Mouse (Mus musculus) left cerebral cortex, postnatal 4 days (tissue): ENCODE data around the gene Gm17087. TPM values are rescaled to one million over a fixed set of nuclear protein-coding genes. Genes with fewer than 3 reads are reported as not detected.

Experiments used
- DNase-seq: peaks from one replicate; pipeline ENCODE4 v3.0.0-alpha.2; 2022
- intact Hi-C: fragments of 180-260 bp; cut with DNase I; formaldehyde crosslinking; loops from one replicate; pipeline ENCODE4 v1.15.1; 2025
- total RNA-seq, 2 experiments: library from RNA; stranded (reverse); gene quantifications; 2 replicates each; pipeline ENCODE4 v1.2.3; 2021

Gm17087 gene
- total RNA-seq, 2 experiments from 2014 or later: not detected

DNA sequence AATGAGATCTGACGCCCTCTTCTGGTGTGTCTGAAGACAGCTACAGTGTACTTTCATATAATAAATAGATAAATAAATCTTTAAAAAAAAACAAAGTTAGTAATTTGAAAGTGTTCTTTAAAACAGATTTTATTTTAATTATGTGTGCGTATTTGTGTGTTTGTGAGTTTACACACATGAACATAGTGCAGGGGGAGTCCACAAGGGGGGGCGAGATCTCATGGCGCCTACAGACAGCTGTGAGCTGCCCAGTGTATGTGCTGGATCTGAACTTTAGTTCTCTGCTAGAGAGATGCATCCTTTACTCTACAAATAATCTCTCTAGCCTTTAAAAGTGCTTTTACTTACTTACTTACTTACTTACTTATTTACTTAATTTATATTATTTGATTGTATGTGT lies 18.0 kb downstream of the Gm17087 start:
- DNase-seq: no peak
- intact Hi-C loops: no loop called here

DNA sequence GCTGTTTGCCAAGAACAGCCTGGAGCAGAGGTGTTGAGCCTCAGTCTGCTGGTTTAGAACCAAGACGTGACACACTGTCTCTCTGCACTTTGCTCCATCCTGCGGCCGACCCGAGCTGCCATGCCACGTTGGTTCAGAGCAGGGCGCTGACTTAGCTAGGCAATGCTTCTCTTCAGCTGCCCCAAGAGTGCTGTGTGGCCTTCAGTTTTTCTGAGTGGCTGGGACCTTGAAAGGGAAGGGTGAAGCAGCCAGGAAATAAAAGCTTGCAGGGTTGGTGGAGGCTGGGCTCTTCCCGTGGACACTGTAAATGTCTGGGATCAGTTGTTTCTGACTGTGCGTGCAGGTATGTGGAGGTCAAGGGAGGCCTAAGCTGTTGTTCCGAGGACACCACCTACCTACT lies 20.4 kb downstream of the Gm17087 start:
- intact Hi-C loops: no loop called here
- DNase-seq: no peak

DNA sequence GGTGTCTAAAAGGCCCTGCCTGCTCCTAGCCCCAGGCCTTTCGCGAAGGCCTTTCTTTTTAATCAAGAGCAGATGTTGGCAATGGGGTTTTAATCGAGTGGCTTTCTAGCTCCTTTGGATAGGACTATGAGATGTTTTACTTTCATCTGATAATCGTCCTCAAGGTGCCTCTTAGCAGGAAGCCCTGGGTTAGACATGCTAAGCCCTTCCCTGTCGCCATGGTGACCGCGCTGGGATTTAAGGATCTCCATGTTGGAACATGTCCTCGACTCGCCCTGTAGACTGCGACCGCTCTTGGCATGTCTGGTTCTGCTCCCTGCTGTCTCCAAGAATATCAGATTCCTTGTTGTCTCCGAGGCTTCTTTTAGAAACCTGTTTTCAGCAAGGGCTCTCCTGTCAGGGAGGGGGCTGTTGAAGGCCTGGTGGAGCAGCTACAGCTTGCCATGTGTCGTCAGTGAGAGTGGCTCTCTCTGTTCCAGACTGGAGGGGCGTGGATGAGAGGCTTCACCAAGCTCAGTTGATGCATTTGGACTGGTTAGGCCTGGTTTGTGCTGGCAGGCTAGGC lies 24.7 kb downstream of the Gm17087 start:
- intact Hi-C loops: no loop called here
- DNase-seq: no peak

DNA sequence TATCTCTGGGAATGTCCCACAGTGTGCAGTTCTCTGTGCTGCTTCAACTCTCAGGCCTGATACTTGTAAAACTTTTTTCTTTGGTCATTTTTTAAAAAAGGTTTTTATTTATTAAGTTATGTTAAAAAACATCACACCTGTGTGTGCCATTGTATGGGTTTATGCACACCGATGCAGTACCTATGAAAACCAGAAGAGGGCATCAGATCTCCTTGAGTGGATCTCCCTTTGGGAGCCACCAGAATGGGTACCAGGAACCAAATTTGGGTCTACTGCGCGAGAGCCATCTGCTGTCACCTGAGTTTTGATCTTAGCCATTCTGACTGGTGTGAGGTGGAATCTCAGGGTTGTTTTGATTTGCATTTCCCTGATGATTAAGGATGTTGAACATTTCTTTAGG lies 28.6 kb downstream of the Gm17087 start:
- intact Hi-C loops: no loop called here
- DNase-seq: no peak

DNA sequence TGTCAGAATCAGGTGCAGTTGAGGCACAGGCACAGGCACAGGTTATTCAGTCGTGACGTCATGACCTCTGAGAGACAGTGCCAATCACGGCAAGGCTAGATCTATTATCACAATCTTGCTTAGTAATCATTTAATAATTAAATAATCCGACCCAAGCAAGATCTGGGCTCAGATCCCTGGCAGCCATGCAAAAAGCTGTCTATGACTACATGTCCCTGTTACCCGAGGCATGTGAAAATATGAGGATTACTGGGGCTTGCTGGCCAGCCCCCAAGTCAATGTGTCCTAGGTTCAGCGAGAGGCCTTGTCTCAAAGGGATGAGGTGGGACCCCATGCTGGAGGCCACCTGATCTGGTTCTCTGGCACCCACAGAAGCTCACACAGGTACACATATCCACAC lies 30.2 kb downstream of the Gm17087 start:
- no peak for DNase-seq
- intact Hi-C loops: no loop called here

DNA sequence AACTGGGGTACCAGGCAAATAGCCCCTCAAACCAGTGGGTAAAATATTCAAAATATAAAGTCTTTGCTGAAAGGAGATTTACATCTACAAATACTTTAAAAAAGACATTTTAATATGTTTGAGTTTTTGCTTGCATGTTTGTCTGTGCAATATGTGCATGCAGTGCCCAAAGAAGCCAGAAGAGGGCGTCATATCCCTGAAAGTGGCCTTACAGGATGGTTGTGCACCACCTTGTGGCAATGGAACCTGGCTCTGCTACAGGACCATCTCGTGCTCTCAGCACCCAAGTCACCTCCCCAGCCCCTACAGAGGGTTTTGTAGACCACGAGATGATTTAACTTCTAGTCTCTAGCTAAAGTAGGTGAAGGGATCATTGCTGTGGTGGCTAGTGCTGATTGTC lies 32.9 kb downstream of the Gm17087 start:
- intact Hi-C loops: no loop called here
- DNase-seq: no peak

DNA sequence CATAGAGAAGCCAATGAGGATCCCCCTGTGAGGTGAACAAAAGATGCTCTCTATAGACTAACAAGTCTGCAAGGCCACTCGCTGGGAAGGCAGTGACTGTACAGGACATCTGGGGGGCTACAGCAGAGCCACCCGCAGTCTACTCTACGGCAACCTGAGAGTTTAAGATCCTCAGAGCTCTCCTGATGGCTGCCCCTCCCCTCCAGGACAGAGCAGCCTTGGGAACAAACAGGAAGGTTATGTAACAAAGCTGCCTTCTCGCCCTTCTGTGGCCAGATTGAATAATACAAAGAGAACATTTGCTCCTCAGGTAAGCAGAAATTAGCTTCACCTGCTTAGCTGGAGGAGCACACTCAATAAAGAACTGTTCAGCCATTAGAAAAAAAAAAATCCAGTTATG lies 34.1 kb downstream of the Gm17087 start:
- no peak for DNase-seq
- intact Hi-C loops: no loop called here

DNA sequence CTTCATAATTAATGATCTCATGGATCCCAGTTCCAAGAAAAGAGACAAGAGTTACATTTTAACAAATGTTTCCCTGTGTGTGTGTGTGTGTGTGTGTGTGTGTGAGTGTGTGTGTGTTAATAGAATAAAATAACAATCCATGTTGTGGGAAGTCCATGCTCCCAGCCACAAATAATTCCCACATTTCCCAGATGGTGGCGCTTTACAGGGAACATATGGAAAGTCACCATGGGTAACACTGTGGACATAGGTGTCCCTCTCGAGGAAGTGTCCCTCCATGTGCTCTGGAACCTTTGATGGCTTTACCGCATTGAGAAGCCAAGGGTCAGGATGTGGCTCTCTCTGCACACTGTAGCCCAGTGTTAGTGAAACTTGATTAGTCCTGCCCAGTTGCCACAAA lies 38.1 kb downstream of the Gm17087 start:
- intact Hi-C loops: no loop called here
- no peak for DNase-seq

DNA sequence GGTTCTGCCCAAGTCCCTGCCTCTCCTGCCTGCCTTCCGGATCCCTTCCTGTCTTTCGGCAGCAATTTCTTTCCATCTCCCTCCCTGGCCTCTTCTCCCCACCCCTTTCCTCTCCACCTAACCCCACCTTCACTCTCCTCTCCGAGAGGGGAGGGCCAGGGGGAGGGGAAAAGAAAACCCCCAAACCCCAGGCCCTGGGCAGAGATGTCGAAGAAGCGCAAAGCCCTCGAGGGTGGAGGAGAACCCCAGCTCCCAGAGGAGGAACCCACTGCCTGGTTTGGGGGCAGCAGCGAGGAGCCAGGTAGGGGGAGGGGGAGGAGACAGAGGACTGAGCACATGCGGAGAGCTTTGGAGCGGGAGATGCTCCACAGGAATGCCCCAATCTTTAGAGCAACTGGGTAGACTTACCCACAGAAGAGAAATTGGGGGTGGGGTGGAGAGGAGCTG lies 39.9 kb downstream of the Gm17087 start:
- DNase-seq: no peak
- intact Hi-C loops: no loop called here

DNA sequence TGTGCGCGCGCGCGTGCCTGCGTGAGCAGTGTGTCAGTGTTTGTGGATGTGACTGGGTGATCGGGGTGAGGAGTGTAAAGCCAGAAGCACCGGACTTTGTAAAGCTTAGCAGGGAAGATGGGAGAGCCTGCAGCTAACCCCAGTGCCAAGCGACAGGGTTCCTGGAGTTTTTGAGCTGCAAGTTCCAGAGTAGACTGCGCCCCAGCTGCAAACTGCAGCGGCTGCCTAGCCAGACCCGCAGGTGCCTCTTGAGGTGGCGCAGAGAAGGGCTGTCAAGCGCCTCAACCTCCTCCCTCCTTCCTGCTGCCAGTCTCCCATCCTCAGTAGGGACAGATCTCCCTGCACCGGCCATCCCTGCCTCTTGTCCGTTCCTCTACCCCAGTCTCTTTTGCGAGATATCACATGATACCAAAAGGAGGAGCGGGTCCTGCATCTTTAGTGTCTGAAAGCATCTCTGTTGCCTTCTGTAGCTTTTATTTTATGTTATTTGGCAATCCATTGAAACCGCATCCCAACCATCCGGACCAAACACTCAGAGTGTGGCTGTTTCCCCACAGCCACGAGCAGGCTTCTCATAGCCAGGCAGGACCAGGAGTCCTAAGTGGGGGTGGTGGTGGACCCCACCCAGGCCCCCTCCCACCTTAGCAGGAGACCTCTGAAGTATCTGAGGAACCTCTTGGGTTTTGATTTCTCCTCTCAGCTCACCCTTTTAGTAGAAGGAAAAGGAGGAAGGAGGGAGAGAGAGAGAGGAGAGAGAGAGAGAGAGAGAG lies 40.6 kb downstream of the Gm17087 start:
- DNase-seq: no peak
- intact Hi-C loops: no loop called here

DNA sequence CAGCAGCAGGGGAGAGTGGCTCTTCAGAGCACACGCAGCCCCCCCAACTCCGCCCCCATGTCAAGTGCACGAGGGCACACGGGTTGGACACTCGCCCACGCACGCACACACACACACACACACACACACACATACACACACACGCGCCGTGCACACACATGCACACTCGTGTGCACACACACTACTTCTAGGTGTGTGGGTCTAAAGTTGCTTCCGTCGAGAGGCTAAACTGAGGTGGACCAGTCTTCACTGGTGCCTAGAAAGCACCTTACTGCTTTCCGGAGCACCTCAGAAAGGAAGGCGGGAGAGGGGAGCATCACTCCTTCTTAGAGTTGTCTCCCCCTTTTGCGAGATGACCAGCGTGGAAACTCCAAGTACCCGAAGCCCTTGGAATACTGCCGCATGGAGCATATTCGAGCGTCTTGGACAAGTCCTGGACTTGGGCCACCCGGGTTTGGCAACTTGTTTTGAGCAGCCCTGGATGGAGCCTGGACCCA lies 41.5 kb downstream of the Gm17087 start, which contains the start of gene Pde10a:
Pde10a (plus strand) TSS at position 148 of the 497 bp plus-strand sequence.
- intact Hi-C loops: no loop called here
- peak; percentile 63 for DNase-seq

DNA sequence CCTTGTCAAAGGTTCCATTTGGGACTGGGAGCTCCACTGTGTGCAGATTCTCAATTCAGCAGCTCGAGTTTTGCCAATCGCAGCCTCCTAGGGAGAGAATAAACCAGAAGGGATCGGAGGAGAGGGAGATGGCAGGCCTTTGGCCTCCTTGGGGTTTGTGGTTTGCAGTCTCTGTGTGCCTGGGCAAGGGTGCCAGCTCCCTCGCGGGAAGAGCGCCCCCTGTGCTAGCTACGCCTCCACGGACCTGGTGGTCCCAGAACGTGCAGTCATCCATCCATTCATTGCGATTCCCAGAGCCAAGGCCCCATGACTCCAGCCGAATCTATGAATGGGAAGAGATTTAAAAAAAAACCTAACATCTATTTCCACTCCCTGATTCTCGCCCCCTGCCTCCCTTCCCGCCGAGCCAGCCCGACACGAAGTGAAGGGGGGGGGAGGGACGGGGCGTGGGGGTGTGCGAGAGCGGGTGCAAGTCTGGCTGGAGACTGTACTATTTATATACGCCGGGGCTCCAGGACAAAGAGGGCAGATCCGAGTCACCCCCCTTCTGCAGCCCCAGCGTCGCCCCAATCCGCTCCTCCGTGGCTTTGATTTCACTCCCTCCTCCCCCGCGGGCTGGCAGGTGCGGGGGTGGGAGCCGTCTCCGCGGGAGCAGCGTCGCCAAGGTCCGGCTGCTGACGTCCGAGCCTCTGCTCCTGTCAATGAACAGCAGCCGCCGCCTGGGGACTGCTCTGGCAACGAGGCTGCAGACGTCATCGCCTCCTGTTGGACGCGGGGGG lies 42.2 kb downstream of the Gm17087 start:
- intact Hi-C loops: no loop called here
- DNase-seq: peak; percentile 93

DNA sequence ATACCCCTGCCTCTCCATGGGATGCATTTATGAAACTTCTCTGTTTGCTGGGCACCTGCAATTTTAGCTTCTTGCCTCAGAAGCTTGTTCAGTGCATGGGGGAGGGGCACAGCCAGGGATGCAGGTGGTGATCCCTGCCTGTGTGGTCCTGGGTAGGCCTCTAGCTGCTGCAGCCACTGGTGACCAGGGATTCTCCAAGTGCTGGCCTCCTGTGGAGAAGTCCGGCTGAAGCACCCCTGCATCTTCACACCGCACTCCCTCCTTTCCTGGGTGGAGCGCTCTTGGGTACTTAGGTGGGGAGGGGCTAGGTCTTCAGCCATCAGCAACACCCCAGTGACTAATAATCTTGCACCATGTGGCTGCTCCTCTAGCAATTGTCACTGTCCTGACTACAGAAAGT lies 42.8 kb downstream of the Gm17087 start:
- intact Hi-C loops: no loop called here
- no peak for DNase-seq

DNA sequence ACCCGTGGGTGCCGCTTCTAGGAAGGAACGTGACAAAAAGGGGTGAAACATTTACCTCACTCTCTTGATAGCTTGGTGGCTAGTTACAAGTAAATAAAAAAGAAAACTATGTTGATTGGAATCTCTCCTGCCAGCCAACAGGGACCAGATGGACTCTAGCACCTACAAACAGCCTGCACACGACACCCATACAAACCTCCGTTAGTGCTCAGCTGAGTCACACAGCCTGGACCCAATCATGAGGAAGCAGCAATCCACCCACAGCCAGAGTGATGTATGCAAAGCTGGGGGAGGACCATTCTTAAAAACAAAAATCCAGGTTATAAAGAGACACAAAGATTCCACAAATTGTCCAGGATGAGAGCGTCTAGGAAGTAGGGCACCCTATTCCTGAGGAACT lies 50.7 kb downstream of the Gm17087 start:
- intact Hi-C loops: no loop called here
- no peak for DNase-seq

Other genes starting within 250 kb of the Gm17087 start
- gene Prr18, start 229.5 kb downstream of the Gm17087 start, total RNA-seq: 10 to 100 TPM; 23.2 to 24.6 TPM
- under 1 TPM; 0.32 to 0.70 TPM for gene T2, start 211.0 kb downstream of the Gm17087 start, total RNA-seq
- gene T, start 132.5 kb downstream of the Gm17087 start, total RNA-seq: under 1 TPM; 0.18 to 0.79 TPM
- gene Pde10a, start 41.6 kb downstream of the Gm17087 start, total RNA-seq: 100 to 1,000 TPM in 1 of 2 experiments, 10 to 100 TPM in 1; 84.9 to 106 TPM